Mouse (Mus musculus) embryonic facial prominence, embryonic 15.5 days (tissue): ENCODE data around the gene Nos3. TPM values are rescaled to one million over a fixed set of nuclear protein-coding genes. Genes with fewer than 3 reads are reported as not detected.

Source experiments
- ATAC-seq: fragments of 200-750 bp; cut with Nextera tagmentation; 2 replicates; pipeline ENCODE4 v1.8.0; 2017; ENCODE audit warnings: low read depth, moderate TSS enrichment; ENCODE audit not compliant: insufficient number of reproducible peaks, low FRiP score, low TSS enrichment
- H3K27ac ChIP-seq: fragments of 300-500 bp; sonication (generic); replicated peaks from 2 replicates; pipeline ENCODE4 v1.5.1; 2015; ENCODE audit warnings: mild to moderate bottlenecking, inconsistent platforms
- H3K27me3 ChIP-seq: fragments of 300-500 bp; sonication (generic); 2 replicates; pipeline ENCODE4 v1.6.1; 2015; ENCODE audit warnings: inconsistent platforms
- H3K36me3 ChIP-seq: fragments of 300-500 bp; sonication (generic); 2 replicates; pipeline ENCODE4 v1.6.1; 2015; ENCODE audit warnings: mild to moderate bottlenecking, inconsistent platforms
- H3K4me1 ChIP-seq: fragments of 300-500 bp; sonication (generic); 2 replicates; pipeline ENCODE4 v1.6.1; 2015; ENCODE audit warnings: inconsistent platforms
- H3K4me2 ChIP-seq: fragments of 300-500 bp; sonication (generic); replicated peaks from 2 replicates; pipeline ENCODE4 v1.6.1; 2015; ENCODE audit warnings: mild to moderate bottlenecking, inconsistent platforms
- H3K4me3 ChIP-seq: fragments of 300-500 bp; sonication (generic); replicated peaks from 2 replicates; pipeline ENCODE4 v1.5.1; 2015; ENCODE audit warnings: mild to moderate bottlenecking, inconsistent platforms
- H3K9ac ChIP-seq: fragments of 300-500 bp; sonication (generic); 2 replicates; pipeline ENCODE4 v1.6.1; 2015; ENCODE audit warnings: inconsistent platforms
- H3K9me3 ChIP-seq: fragments of 300-500 bp; sonication (generic); replicated peaks from 2 replicates; pipeline ENCODE4 v1.6.1; 2016; ENCODE audit warnings: inconsistent platforms
- WGBS: fragments of 180-500 bp; shearing (Covaris S2); methylation state at CpG from one replicate; pipeline ENCODE4 v1.1.7; 2015; 5-methylcytosine and 5-hydroxymethylcytosine counted together
- polyA plus RNA-seq: library from polyadenylated mRNA; unstranded; fragments of >200 nt; fragmentation: Nextera tagmentation; extraction: Ambion mirVana; gene quantifications from 2 replicates; pipeline ENCODE4 v1.2.1, GENCODE M21; 2015

The Nos3 gene
- polyA plus RNA-seq, 1 experiment from 2014 or later = 6.5 TPM

DNA sequence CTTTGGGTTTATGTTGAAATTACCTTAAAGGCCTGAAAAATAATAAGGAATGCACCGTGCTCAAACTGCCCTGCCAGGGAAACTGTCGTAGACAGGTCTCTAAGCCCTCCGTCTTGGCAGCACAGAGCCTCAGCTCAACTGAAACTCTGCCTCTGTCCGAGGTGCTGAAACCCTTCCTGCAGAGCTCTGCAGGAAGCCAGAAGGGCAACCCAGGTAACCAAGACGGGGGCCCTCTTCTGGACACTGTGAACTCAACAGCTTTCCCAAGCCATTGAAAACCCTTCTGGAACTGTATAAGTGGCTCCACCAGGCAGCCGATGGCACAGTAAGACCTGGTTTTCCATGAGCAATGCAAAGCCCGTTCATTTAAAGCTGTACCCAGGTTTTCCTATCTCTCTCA, 7.1 kb upstream of the Nos3 start:
- H3K27ac ChIP-seq = no peak overlapping the region
- H3K4me3 ChIP-seq = no peak overlapping the region
- no peak overlapping the region for H3K9ac ChIP-seq
- H3K27me3 ChIP-seq = peaks cover 20% of the 10 kb centered on the region
- H3K4me1 ChIP-seq = peaks cover 7% of the 10 kb centered on the region
- H3K36me3 ChIP-seq = no peaks in the 10 kb centered on the region
- ATAC-seq = 0 out of 2 replicates have a peak, but pooled peaks have one; percentile 26
- WGBS = 12% methylated on average over 7 of the region's 7 CpGs
- no peaks in the 10 kb centered on the region for H3K9me3 ChIP-seq
- H3K4me2 ChIP-seq = no peak overlapping the region

- Histone ChIP-seq H3K36me3 (no peaks in the 10 kb centered on the region), H3K27me3 (0 out of 2 replicates have a peak, but pooled peaks cover 6% of the 10 kb centered on the region), H3K9ac (no peak overlapping the region), H3K4me2 (no peak overlapping the region), H3K4me1 (no peaks in the 10 kb centered on the region), H3K9me3 (no peaks in the 10 kb centered on the region), H3K27ac (no peak overlapping the region), H3K4me3 (no peak overlapping the region)
- no peak for ATAC-seq
- 0% methylated on average over 7 of the region's 7 CpGs for WGBS
Observed at GRCm38 (mm10) chr5:24360792-24361454, 3.7 kb upstream of the Nos3 start.

DNA sequence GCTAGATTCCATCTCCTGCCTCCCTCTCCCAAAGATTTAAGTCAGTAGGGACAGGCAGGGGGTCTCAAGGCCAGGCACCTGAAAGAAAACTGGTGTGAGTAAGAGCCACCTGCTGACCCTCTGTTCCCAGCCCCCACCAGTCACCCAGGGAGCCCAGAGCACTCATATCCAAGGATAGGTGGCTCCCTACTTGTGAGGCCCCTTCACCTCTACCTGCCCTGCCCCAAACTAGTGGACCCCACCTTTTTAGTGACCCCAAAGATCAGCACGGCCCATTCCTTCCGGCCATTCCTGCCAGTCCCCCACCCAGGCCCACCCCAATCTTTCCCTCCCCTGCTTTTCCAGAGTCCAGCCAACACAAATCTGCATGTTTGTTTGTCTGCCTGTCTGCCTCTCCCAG, 1.1 kb upstream of the Nos3 start:
- no peak overlapping the region for H3K27ac ChIP-seq
- no peaks in the 10 kb centered on the region for H3K4me1 ChIP-seq
- H3K36me3 ChIP-seq = no peaks in the 10 kb centered on the region
- ATAC-seq = no peak
- H3K9me3 ChIP-seq = no peaks in the 10 kb centered on the region
- WGBS = 72% methylated on average over 2 of the region's 2 CpGs
- no peak overlapping the region for H3K4me2 ChIP-seq
- H3K9ac ChIP-seq = no peak overlapping the region
- H3K27me3 ChIP-seq = 0 out of 2 replicates have a peak, but pooled peaks cover 6% of the 10 kb centered on the region
- H3K4me3 ChIP-seq = no peak overlapping the region

DNA sequence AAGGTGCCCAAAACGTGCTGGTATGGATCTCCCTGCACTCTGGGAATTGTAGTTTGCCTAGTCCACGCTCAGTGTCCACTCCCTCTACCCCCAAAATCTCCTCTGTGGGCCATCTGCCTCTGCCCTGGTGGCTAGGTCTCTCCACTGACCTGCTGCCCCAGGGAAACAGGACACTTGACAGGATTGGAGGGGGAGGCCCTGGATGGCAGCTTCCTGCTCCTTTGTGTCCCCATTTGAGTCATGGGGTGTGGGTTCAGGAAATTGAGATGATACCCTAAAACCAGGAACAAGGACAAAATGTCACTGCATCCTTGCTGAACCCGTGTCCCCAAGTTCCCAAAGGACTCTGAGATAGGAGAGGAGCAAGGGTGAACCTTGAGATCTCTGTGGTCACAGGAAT, 549 bp upstream of the Nos3 start:
- 50% methylated on average over 3 of the region's 3 CpGs for WGBS
- H3K27ac ChIP-seq = no peak overlapping the region
- H3K4me2 ChIP-seq = no peak overlapping the region
- no peaks in the 10 kb centered on the region for H3K9me3 ChIP-seq
- no peaks in the 10 kb centered on the region for H3K4me1 ChIP-seq
- H3K4me3 ChIP-seq = no peak overlapping the region
- ATAC-seq = no peak
- no peak overlapping the region for H3K9ac ChIP-seq
- H3K36me3 ChIP-seq = no peaks in the 10 kb centered on the region
- 0 out of 2 replicates have a peak, but pooled peaks cover 6% of the 10 kb centered on the region for H3K27me3 ChIP-seq

GRCm38 (mm10) chr5:24364963-24365362, 353 bp downstream of the Nos3 start:
- H3K4me3 ChIP-seq = 0 out of 2 replicates have a peak overlapping the region, but pooled peaks have one; percentile 4
- no peak overlapping the region for H3K27ac ChIP-seq
- no peak overlapping the region for H3K9ac ChIP-seq
- H3K36me3 ChIP-seq = no peaks in the 10 kb centered on the region
- no peak for ATAC-seq
- WGBS = 79% methylated on average over 10 of the region's 10 CpGs
- no peaks in the 10 kb centered on the region for H3K4me1 ChIP-seq
- 0 out of 2 replicates have a peak, but pooled peaks cover 6% of the 10 kb centered on the region for H3K27me3 ChIP-seq
- no peaks in the 10 kb centered on the region for H3K9me3 ChIP-seq
- no peak overlapping the region for H3K4me2 ChIP-seq

DNA sequence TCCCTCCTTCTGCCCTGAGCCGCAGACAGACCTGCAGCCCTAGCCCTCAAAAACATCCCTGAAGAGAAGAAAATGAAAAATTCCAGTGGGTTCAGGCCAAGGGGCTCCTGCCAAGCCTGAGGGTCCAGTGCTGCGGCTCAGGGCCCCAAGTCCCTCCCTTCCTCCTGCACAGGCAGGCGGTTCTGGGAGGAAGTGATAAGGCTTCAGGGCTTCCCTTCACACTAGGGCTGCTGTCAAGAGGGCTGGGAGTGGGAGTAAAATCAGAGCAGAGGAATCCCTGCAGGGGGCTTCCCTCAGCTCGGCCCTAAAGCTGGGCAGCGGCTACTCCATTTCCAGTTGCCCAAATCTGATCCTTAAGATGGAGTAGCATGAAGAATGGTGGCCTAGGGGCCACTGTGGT, 918 bp downstream of the Nos3 start:
- WGBS = 23% methylated on average over 5 of the region's 5 CpGs
- H3K9ac ChIP-seq = no peak overlapping the region
- H3K27me3 ChIP-seq = 0 out of 2 replicates have a peak, but pooled peaks cover 6% of the 10 kb centered on the region
- ATAC-seq = no peak
- no peaks in the 10 kb centered on the region for H3K9me3 ChIP-seq
- H3K27ac ChIP-seq = no peak overlapping the region
- H3K4me2 ChIP-seq = no peak overlapping the region
- 0 out of 2 replicates have a peak overlapping the region, but pooled peaks have one; percentile 4 for H3K4me3 ChIP-seq
- H3K4me1 ChIP-seq = no peaks in the 10 kb centered on the region
- no peaks in the 10 kb centered on the region for H3K36me3 ChIP-seq

GRCm38 (mm10) chr5:24366426-24366825, 1.8 kb downstream of the Nos3 start:
- no peaks in the 10 kb centered on the region for H3K36me3 ChIP-seq
- H3K4me3 ChIP-seq = no peak overlapping the region
- H3K27me3 ChIP-seq = 0 out of 2 replicates have a peak, but pooled peaks cover 6% of the 10 kb centered on the region
- no peak overlapping the region for H3K4me2 ChIP-seq
- 78% methylated on average over 9 of the region's 9 CpGs for WGBS
- no peaks in the 10 kb centered on the region for H3K9me3 ChIP-seq
- no peak for ATAC-seq
- no peaks in the 10 kb centered on the region for H3K4me1 ChIP-seq
- no peak overlapping the region for H3K9ac ChIP-seq
- H3K27ac ChIP-seq = no peak overlapping the region

DNA sequence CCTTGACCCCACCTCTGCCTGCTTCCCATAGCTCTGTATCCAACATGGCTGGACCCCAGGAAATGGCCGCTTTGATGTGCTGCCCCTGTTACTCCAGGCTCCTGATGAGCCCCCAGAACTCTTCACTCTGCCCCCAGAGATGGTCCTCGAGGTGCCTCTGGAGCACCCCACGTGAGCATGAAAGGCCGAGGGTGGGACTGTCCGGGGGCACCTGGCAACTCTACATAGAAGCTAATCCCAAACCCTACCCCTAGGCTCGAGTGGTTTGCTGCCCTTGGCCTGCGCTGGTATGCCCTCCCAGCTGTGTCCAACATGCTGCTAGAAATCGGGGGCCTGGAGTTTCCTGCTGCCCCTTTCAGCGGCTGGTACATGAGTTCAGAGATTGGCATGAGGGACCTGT, 5.2 kb downstream of the Nos3 start:
- WGBS = 77% methylated on average over 9 of the region's 9 CpGs

GRCm38 (mm10) chr5:24373807-24374206, 9.2 kb downstream of the Nos3 start:
- ATAC-seq = no peak
- Histone ChIP-seq H3K27me3 (peaks cover 15% of the 10 kb centered on the region), H3K4me3 (no peak overlapping the region), H3K9me3 (no peaks in the 10 kb centered on the region), H3K36me3 (no peaks in the 10 kb centered on the region), H3K4me1 (peaks cover 4% of the 10 kb centered on the region; the same call in 1 of the 2 replicates), H3K9ac (no peak overlapping the region), H3K27ac (no peak overlapping the region), H3K4me2 (no peak overlapping the region)
- WGBS = 63% methylated on average over 5 of the region's 5 CpGs

More for the DNA sequence above, 5.2 kb downstream of the Nos3 start:
- Histone ChIP-seq H3K9ac (no peak overlapping the region), H3K9me3 (no peaks in the 10 kb centered on the region), H3K4me1 (peaks cover 4% of the 10 kb centered on the region; the same call in 1 of the 2 replicates), H3K27ac (no peak overlapping the region), H3K36me3 (no peaks in the 10 kb centered on the region), H3K4me3 (no peak overlapping the region), H3K27me3 (0 out of 2 replicates have a peak, but pooled peaks cover 9% of the 10 kb centered on the region), H3K4me2 (no peak overlapping the region)
- no peak for ATAC-seq

GRCm38 (mm10) chr5:24374216-24374615, 9.6 kb downstream of the Nos3 start:
- ATAC-seq = no peak
- Histone ChIP-seq H3K27ac (no peak overlapping the region), H3K9me3 (no peaks in the 10 kb centered on the region), H3K27me3 (peaks cover 15% of the 10 kb centered on the region), H3K4me2 (no peak overlapping the region), H3K9ac (no peak overlapping the region), H3K36me3 (no peaks in the 10 kb centered on the region), H3K4me3 (no peak overlapping the region), H3K4me1 (peaks cover 4% of the 10 kb centered on the region; the same call in 1 of the 2 replicates)
- 29% methylated on average over 6 of the region's 6 CpGs for WGBS

DNA sequence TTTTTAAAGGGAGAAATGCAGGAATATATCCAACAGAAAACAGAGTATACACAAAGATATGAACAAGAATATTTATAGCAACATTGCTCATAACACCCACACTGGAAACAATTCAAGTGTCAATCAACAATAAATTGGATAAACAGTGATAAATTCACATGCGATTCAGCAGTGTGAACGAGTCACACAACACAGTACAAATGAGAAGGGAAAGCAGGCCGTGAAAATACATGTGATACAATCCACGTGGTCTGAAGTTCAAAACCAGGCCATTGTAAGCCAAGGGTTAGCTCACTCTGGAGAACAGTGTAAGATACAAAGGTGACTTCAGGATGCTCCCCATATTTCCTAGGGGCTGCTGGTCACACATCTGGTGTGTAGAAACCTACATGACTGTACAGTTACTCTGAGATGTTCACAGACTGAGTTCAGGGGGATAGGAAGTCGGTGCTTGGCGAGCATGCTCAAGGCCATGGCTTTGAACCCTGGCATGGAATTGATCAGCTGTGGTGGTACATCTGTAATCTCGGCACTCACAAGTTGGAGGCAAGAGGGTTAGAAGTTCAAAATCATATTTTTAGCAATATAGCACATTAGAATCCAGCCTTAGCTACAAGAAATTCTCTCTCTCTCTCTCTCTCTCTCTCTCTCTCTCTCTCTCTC, 10.2 kb downstream of the Nos3 start:
- H3K27ac ChIP-seq = no peak overlapping the region
- no peaks in the 10 kb centered on the region for H3K9me3 ChIP-seq
- H3K4me1 ChIP-seq = peaks cover 4% of the 10 kb centered on the region; the same call in 1 of the 2 replicates
- no peaks in the 10 kb centered on the region for H3K36me3 ChIP-seq
- 59% methylated on average over 7 of the region's 7 CpGs for WGBS
- no peak for ATAC-seq
- no peak overlapping the region for H3K9ac ChIP-seq
- H3K27me3 ChIP-seq = peaks cover 15% of the 10 kb centered on the region
- H3K4me3 ChIP-seq = no peak overlapping the region
- H3K4me2 ChIP-seq = no peak overlapping the region
